Mouse (Mus musculus): ENCODE results near the gene Myzap. TPM values are rescaled to one million over a fixed set of nuclear protein-coding genes. Genes with fewer than 3 reads are reported as not detected.

Myzap gene
- polyA plus RNA-seq, 2 experiments = 1.8 to 2.5 TPM

DNA sequence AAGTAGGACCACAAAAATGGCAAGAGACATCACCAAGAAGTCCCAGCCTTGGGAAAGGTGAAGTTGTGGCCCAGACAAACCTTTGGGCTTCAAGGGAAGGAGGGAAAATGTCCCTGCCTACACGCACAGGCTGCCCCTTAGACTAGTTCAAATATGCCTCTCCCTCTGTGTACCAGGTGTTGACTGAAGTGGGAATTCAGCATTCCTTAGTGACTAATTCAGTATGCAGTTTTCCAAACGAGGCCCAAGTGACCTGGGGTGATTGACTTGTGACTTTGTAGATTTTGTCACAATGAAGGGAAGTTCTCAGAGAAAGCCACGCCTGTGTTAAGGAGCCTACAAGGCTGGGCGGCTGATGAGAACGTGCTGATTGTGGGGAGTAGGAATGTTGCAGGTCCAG lies 49.9 kb downstream of the Myzap start:
- no peaks in the 10 kb centered on the region for H3K9me3 ChIP-seq (ENCODE audit: control insufficient read depth, low read length)
- DNase-seq (ENCODE audit: low read depth in 3 of 3, low spot score in 3 of 3) = no peak
- H3K4me1 ChIP-seq (replicated peaks; ENCODE audit: control insufficient read depth in 2 of 2, insufficient read depth in 2 of 2, low read length in 1 of 2) = no peaks in the 10 kb centered on the region
- TF ChIP-seq CTCF (IDR thresholded peaks at IDR 0.05; ENCODE audit: low read depth) (no peak), EP300 (IDR thresholded peaks at IDR 0.05; ENCODE audit: low read depth) (no peak)
- no peaks in the 10 kb centered on the region for H3K36me3 ChIP-seq (replicated peaks; ENCODE audit: control insufficient read depth, insufficient read depth, low read depth)
- H3K4me3 ChIP-seq (ENCODE audit: insufficient read depth in 1 of 2, low read depth in 2 of 2, low read length in 2 of 2) = no peak overlapping the region
- no peak for ATAC-seq (ENCODE audit: insufficient read depth)
- no peak overlapping the region for H3K27ac ChIP-seq
- 58% methylated on average over 5 of the region's 5 CpGs for WGBS (ENCODE audit: insufficient replicate concordance)
- no peak overlapping the region for H3K9ac ChIP-seq (replicated peaks)
- no peaks in the 10 kb centered on the region for H3K27me3 ChIP-seq (ENCODE audit: control insufficient read depth, insufficient read depth, low read length)
- H3K4me2 ChIP-seq (ENCODE audit: low read depth) = no peak overlapping the region

DNA sequence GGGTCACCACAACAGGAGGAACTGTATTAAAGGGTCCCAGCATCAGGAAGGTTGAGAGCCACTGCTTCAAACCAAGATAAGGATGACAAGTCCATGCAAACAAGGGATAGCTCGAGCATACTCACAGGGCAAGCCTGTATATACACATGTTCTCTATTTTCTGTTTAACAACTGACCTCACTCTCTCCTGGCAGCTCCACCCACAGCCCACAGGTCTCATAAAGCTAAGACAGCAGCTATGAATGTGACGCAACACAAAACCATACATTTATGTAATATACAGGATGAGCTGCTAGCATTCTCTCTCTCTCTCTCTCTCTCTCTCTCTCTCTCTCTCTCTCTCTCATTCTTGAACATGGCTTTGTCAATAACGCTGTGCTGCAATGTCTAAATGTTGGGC lies 51.4 kb downstream of the Myzap start:
- H3K27me3 ChIP-seq (ENCODE audit: control insufficient read depth, insufficient read depth, low read length) = no peaks in the 10 kb centered on the region
- no peak overlapping the region for H3K4me3 ChIP-seq (ENCODE audit: insufficient read depth in 1 of 2, low read depth in 2 of 2, low read length in 2 of 2)
- no peaks in the 10 kb centered on the region for H3K36me3 ChIP-seq (replicated peaks; ENCODE audit: control insufficient read depth, insufficient read depth, low read depth)
- ATAC-seq (ENCODE audit: insufficient read depth) (no peak), DNase-seq (ENCODE audit: low read depth in 3 of 3, low spot score in 3 of 3) (no peak)
- WGBS (ENCODE audit: insufficient replicate concordance) = 46% methylated on average over 3 of the region's 3 CpGs
- no peak overlapping the region for H3K4me2 ChIP-seq (ENCODE audit: low read depth)
- H3K9ac ChIP-seq (replicated peaks) = no peak overlapping the region
- H3K4me1 ChIP-seq (replicated peaks; ENCODE audit: control insufficient read depth in 2 of 2, insufficient read depth in 2 of 2, low read length in 1 of 2) = no peaks in the 10 kb centered on the region; a peak in 1 of 4 replicates
- TF ChIP-seq EP300 (IDR thresholded peaks at IDR 0.05; ENCODE audit: low read depth) = no peak
- TF ChIP-seq CTCF (IDR thresholded peaks at IDR 0.05; ENCODE audit: low read depth) = no peak
- no peaks in the 10 kb centered on the region for H3K9me3 ChIP-seq (ENCODE audit: control insufficient read depth, low read length)
- no peak overlapping the region for H3K27ac ChIP-seq

DNA sequence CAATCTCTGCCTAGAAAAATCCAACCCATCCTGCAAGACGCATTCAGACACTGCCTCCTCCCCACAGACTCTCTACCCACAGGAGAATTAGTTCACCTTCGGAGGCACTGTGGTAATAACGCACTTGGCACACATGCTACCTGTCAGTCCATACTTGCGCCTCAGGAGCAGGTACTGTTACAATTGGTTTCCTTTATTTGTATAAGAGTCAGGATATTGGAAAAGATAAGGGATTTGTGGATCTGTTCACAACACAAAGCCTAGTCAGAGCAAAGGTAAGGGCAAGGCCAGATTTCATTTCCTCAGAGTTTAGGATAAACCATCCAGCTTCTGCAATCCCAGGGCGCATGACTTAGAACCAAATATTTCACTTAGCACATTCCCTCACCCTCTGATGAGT lies 56.4 kb downstream of the Myzap start:
- DNase-seq (ENCODE audit: low read depth in 3 of 3, low spot score in 3 of 3) = no peak
- Histone ChIP-seq H3K9ac (replicated peaks) (no peak overlapping the region), H3K36me3 (replicated peaks; ENCODE audit: control insufficient read depth, insufficient read depth, low read depth) (no peaks in the 10 kb centered on the region), H3K4me2 (ENCODE audit: low read depth) (no peak overlapping the region), H3K27ac (no peak overlapping the region), H3K27me3 (ENCODE audit: control insufficient read depth, insufficient read depth, low read length) (no peaks in the 10 kb centered on the region), H3K4me3 (ENCODE audit: insufficient read depth in 1 of 2, low read depth in 2 of 2, low read length in 2 of 2) (no peak overlapping the region), H3K9me3 (ENCODE audit: control insufficient read depth, low read length) (no peaks in the 10 kb centered on the region), H3K4me1 (replicated peaks; ENCODE audit: control insufficient read depth in 2 of 2, insufficient read depth in 2 of 2, low read length in 1 of 2) (peaks cover 0 to 2% of the 10 kb centered on the region in 2 experiments; a peak in 2 of 4 replicates)
- 61% methylated on average over 5 of the region's 5 CpGs for WGBS (ENCODE audit: insufficient replicate concordance)
- TF ChIP-seq EP300 (IDR thresholded peaks at IDR 0.05; ENCODE audit: low read depth) = no peak
- no peak for TF ChIP-seq CTCF (IDR thresholded peaks at IDR 0.05; ENCODE audit: low read depth)
- ATAC-seq (ENCODE audit: insufficient read depth) = no peak

DNA sequence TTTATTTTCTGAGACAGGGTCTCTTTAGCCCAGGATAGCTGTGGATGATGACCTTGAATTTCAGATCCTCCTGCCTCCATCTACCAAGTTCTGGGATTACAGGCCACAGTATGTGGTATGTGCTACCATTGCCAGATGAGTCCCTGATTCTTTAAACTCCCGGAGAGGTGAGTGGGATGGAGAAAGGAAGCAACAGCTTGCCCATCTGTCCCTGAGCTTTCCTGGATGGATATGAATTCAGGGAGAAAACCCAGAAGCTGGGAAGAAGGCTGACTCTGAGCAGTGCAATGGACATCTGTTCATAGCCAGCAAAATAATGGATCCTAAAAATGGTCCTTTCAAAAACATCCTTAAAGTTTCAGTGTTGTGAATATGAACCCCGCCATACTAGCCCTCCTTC lies 57.1 kb downstream of the Myzap start:
- H3K4me3 ChIP-seq (ENCODE audit: insufficient read depth in 1 of 2, low read depth in 2 of 2, low read length in 2 of 2) = no peak overlapping the region
- no peaks in the 10 kb centered on the region for H3K36me3 ChIP-seq (replicated peaks; ENCODE audit: control insufficient read depth, insufficient read depth, low read depth)
- TF ChIP-seq CTCF (IDR thresholded peaks at IDR 0.05; ENCODE audit: low read depth) = no peak
- TF ChIP-seq EP300 (IDR thresholded peaks at IDR 0.05; ENCODE audit: low read depth) = no peak
- ATAC-seq (ENCODE audit: insufficient read depth) = no peak
- H3K27me3 ChIP-seq (ENCODE audit: control insufficient read depth, insufficient read depth, low read length) = no peaks in the 10 kb centered on the region
- no peak for DNase-seq (ENCODE audit: low read depth in 3 of 3, low spot score in 3 of 3)
- H3K4me2 ChIP-seq (ENCODE audit: low read depth) = no peak overlapping the region
- WGBS (ENCODE audit: insufficient replicate concordance) = 68% methylated on average over 2 of the region's 2 CpGs
- no peak overlapping the region for H3K27ac ChIP-seq
- H3K9me3 ChIP-seq (ENCODE audit: control insufficient read depth, low read length) = no peaks in the 10 kb centered on the region
- peaks cover 0 to 2% of the 10 kb centered on the region in 2 experiments; a peak in 2 of 4 replicates for H3K4me1 ChIP-seq (replicated peaks; ENCODE audit: control insufficient read depth in 2 of 2, insufficient read depth in 2 of 2, low read length in 1 of 2)
- no peak overlapping the region for H3K9ac ChIP-seq (replicated peaks)

DNA sequence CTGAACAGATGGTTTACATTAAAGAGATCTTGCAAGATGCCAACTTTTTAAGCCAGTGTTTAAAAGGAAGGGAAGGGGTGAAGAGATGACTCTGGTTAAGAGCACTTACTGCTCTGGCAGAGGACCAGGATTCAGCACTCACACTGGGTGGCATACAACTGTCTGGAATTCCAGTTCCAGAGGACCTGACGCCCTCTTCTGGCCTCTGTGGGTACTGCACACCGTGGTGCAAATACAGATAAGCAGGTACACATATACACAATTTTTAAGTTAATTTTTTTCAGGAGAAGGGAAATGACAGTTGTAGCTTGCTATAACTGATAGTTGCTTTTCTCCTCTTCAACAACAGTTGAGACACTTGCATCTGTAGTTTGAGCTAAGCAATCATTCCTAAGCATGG lies 62.2 kb downstream of the Myzap start:
- Histone ChIP-seq H3K4me2 (ENCODE audit: low read depth) (no peak overlapping the region), H3K27ac (no peak overlapping the region), H3K9me3 (ENCODE audit: control insufficient read depth, low read length) (no peaks in the 10 kb centered on the region), H3K4me3 (ENCODE audit: insufficient read depth in 1 of 2, low read depth in 2 of 2, low read length in 2 of 2) (no peak overlapping the region), H3K27me3 (ENCODE audit: control insufficient read depth, insufficient read depth, low read length) (no peaks in the 10 kb centered on the region), H3K36me3 (replicated peaks; ENCODE audit: control insufficient read depth, insufficient read depth, low read depth) (no peaks in the 10 kb centered on the region), H3K9ac (replicated peaks) (no peak overlapping the region), H3K4me1 (replicated peaks; ENCODE audit: control insufficient read depth in 2 of 2, insufficient read depth in 2 of 2, low read length in 1 of 2) (no peaks in the 10 kb centered on the region)
- peak; percentile 50 for TF ChIP-seq CTCF (IDR thresholded peaks at IDR 0.05; ENCODE audit: low read depth)
- TF ChIP-seq EP300 (IDR thresholded peaks at IDR 0.05; ENCODE audit: low read depth) = no peak
- 59% methylated on average over 2 of the region's 2 CpGs for WGBS (ENCODE audit: insufficient replicate concordance)
- no peak for DNase-seq (ENCODE audit: low read depth in 3 of 3, low spot score in 3 of 3)
- ATAC-seq (ENCODE audit: insufficient read depth) = no peak

All from liver, embryonic 14.5 days (tissue).